Mouse (Mus musculus) hindbrain, embryonic 15.5 days (tissue): ENCODE measurements around the gene Lrch2. TPM values are rescaled to one million over a fixed set of nuclear protein-coding genes. Genes with fewer than 3 reads are reported as not detected.
"Not testable (repeated sequence)": the region's sequence is repeated elsewhere in the genome, so short reads cannot be mapped to it uniquely, and the experiment has no call there.

ENCODE experiments used
- ATAC-seq: fragments of 200-750 bp; cut with Nextera tagmentation; 2 replicates; pipeline ENCODE4 v1.8.0; 2017; ENCODE audit warnings: low read depth, moderate number of reproducible peaks, moderate TSS enrichment; ENCODE audit not compliant: low FRiP score
- H3K27ac ChIP-seq: fragments of 300-500 bp; sonication (generic); replicated peaks from 2 replicates; pipeline ENCODE4 v1.5.1; 2015; ENCODE audit warnings: mild to moderate bottlenecking, inconsistent platforms
- H3K27me3 ChIP-seq: fragments of 300-500 bp; sonication (generic); 2 replicates; pipeline ENCODE4 v1.6.1; 2015; ENCODE audit warnings: control low read depth, inconsistent platforms
- H3K36me3 ChIP-seq: fragments of 300-500 bp; sonication (generic); 2 replicates; pipeline ENCODE4 v1.6.1; 2015; ENCODE audit warnings: control low read depth, inconsistent platforms
- H3K4me1 ChIP-seq: fragments of 300-500 bp; sonication (generic); replicated peaks from 2 replicates; pipeline ENCODE4 v1.6.1; 2015; ENCODE audit warnings: control low read depth, inconsistent platforms
- H3K4me2 ChIP-seq: fragments of 300-500 bp; sonication (generic); 2 replicates; pipeline ENCODE4 v1.6.1; 2015; ENCODE audit warnings: moderate library complexity, mild to moderate bottlenecking, inconsistent platforms
- H3K4me3 ChIP-seq: fragments of 300-500 bp; sonication (generic); 2 replicates; pipeline ENCODE4 v1.5.1; 2015; ENCODE audit warnings: mild to moderate bottlenecking, inconsistent platforms
- H3K9ac ChIP-seq: fragments of 300-500 bp; sonication (generic); 2 replicates; pipeline ENCODE4 v1.6.1; 2015; ENCODE audit warnings: inconsistent platforms
- H3K9me3 ChIP-seq: fragments of 300-500 bp; sonication (generic); 2 replicates; pipeline ENCODE4 v1.6.1; 2016; ENCODE audit warnings: control low read depth, inconsistent platforms
- WGBS: fragments of 180-500 bp; shearing (Covaris S2); methylation state at CpG from one replicate; pipeline ENCODE4 v1.1.7; 2015; 5-methylcytosine and 5-hydroxymethylcytosine counted together
- polyA plus RNA-seq: library from polyadenylated mRNA; unstranded; fragments of >200 nt; fragmentation: Nextera tagmentation; extraction: Ambion mirVana; gene quantifications from 2 replicates; pipeline ENCODE4 v1.2.1, GENCODE M21; 2015

Lrch2 gene
- 8.6 and 10.0 TPM in 2 replicates for polyA plus RNA-seq

- WGBS, result 13% methylated on average over 39 of the region's 50 CpGs
These were observed at the start of gene Lrch2 for GRCm38 (mm10) chrX:147553421-147554201. TSS of gene Lrch2 (minus strand) at chrX:147554081.

DNA sequence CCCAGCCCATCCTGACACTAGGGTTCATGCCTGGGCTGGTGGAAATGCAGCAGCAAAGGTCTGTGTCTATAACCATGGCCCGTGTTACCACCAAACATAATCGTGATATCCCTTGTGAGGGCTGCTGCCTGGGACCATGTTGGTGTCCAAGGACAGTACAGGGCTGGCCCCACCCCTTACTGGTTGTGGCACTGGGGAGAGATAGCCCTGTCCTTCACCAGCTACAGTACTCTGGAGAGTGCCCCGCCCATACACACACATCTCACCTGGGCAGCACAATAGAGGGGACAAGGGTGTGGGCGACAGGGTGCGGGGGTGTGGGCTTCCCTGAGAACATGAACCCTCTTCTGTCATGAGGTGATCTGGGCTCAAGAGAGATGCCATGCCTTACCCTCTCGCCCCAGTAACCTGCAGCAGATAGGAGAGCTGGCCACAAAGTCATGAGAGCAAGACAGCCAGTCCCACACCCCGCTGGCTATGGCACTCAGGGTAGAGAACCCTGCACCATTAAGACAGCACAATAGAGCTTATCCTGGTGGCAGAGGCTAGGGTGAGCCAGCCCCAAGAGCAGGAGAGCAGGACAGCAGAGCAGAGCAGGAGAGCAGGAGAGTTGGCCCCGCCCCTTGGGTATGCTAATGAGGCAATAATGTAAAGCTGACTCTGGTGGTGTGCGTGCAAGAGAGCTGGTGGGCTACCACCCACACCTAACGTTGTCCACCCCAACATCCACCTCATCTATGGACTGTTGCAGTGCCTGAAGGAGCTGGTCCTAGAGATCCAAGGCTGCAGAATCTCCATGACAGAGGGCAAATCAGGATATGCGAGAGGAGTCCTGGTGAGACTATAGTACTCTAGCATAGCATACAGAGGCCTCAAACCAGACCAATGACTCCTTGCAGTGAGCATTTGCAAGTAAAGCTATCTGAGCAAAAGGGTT, 12.7 kb downstream of the Lrch2 start:
- Histone ChIP-seq H3K27ac (no peak overlapping the region), H3K4me2 (no peak overlapping the region), H3K9ac (no peak overlapping the region), H3K36me3 (no peaks in the 10 kb centered on the region), H3K9me3 (no peaks in the 10 kb centered on the region), H3K27me3 (no peaks in the 10 kb centered on the region), H3K4me1 (no peaks in the 10 kb centered on the region), H3K4me3 (no peak overlapping the region)
- ATAC-seq, result peak; percentile 54
- 68% methylated on average over 11 of the region's 11 CpGs for WGBS

More at GRCm38 (mm10) chrX:147553421-147554201, at the start of gene Lrch2:
- Histone ChIP-seq H3K4me3 (peak within 1 kb of the TSS; percentile 62), H3K36me3 (no peaks in the 10 kb centered on the region), H3K4me2 (peak within 1 kb of the TSS; percentile 53), H3K27me3 (no peaks in the 10 kb centered on the region), H3K4me1 (peaks cover 4% of the 10 kb centered on the region), H3K9ac (peak within 1 kb of the TSS; percentile 67), H3K27ac (peak within 1 kb of the TSS; percentile 92), H3K9me3 (no peaks in the 10 kb centered on the region)
- peak; percentile 95 for ATAC-seq

DNA sequence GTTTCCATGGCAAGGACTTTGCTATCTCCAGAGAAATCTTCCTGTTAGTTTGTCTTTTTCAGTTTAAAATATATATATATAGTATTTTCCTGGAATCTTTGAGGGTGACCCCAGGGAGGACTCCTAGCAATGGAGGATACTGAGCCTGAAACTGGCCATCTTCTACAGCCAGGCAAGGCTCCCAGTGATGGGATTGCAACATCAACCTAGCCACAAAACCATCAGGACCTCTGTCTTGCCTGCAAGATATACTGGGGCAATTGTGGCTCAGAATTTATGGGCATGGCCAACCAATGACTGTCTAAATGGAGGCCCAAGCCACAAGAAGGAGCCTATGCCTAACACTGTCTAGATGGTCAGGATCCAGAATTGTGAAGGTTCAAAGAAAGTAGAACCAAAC, 15.5 kb downstream of the Lrch2 start:
- Histone ChIP-seq H3K27ac (no peak overlapping the region), H3K9ac (no peak overlapping the region), H3K4me1 (no peaks in the 10 kb centered on the region), H3K4me2 (no peak overlapping the region), H3K27me3 (no peaks in the 10 kb centered on the region), H3K4me3 (no peak overlapping the region), H3K9me3 (no peaks in the 10 kb centered on the region), H3K36me3 (no peaks in the 10 kb centered on the region)
- no peak for ATAC-seq

GRCm38 (mm10) chrX:147537117-147537516, 16.8 kb downstream of the Lrch2 start:
- not testable (repeated sequence) for H3K27ac ChIP-seq, H3K4me1 ChIP-seq, ATAC-seq, H3K36me3 ChIP-seq, H3K9me3 ChIP-seq, H3K4me2 ChIP-seq, H3K9ac ChIP-seq, H3K27me3 ChIP-seq, H3K4me3 ChIP-seq
- WGBS, result 64% methylated on average over 3 of the region's 3 CpGs

GRCm38 (mm10) chrX:147535616-147536015, 18.3 kb downstream of the Lrch2 start:
- Histone ChIP-seq H3K4me1 (no peaks in the 10 kb centered on the region), H3K9me3 (no peaks in the 10 kb centered on the region), H3K27ac (no peak overlapping the region), H3K9ac (no peak overlapping the region), H3K36me3 (no peaks in the 10 kb centered on the region), H3K27me3 (no peaks in the 10 kb centered on the region), H3K4me3 (no peak overlapping the region), H3K4me2 (no peak overlapping the region)
- ATAC-seq, result no peak
- WGBS, result 83% methylated on average over 2 of the region's 2 CpGs

- no peak for ATAC-seq
- Histone ChIP-seq H3K4me1 (no peaks in the 10 kb centered on the region), H3K9me3 (no peaks in the 10 kb centered on the region), H3K9ac (no peak overlapping the region), H3K27ac (no peak overlapping the region), H3K4me3 (no peak overlapping the region), H3K4me2 (no peak overlapping the region), H3K36me3 (no peaks in the 10 kb centered on the region), H3K27me3 (no peaks in the 10 kb centered on the region)
- WGBS, result 58% methylated on average over 4 of the region's 4 CpGs
These were observed 22.2 kb downstream of the Lrch2 start for GRCm38 (mm10) chrX:147531675-147532074.

DNA sequence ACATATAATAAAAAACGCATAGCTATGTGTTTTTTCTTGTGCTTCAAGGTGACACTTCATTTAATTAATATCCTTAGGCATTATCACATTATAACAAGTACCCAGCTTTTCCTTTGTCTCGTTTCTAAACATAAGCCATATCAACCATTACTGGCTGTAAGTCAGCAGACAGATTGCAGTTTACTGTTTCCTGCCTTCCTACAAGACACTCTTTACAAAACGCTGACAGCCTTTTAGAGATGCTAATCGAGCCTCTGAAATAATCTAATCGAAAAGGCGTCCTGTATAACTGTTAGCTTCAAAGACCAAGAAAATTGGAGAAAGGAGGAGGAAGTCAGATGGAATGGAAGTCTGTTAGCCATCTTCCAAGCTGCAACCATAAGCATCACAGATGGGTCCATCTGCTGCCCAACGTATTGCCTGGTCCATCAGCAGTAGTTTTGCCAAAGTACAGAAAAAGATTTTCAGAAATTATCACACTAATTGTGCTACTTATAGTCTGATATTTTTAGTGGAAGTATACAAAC, 26.2 kb downstream of the Lrch2 start:
- H3K9me3 ChIP-seq, result no peaks in the 10 kb centered on the region
- H3K9ac ChIP-seq, result no peak overlapping the region
- WGBS, result 51% methylated on average over 7 of the region's 7 CpGs
- H3K27ac ChIP-seq, result no peak overlapping the region
- no peak overlapping the region for H3K4me3 ChIP-seq
- no peak for ATAC-seq
- H3K36me3 ChIP-seq, result no peaks in the 10 kb centered on the region
- H3K27me3 ChIP-seq, result no peaks in the 10 kb centered on the region
- no peaks in the 10 kb centered on the region for H3K4me1 ChIP-seq
- no peak overlapping the region for H3K4me2 ChIP-seq

- Histone ChIP-seq H3K4me3 (no peak overlapping the region), H3K27ac (no peak overlapping the region), H3K4me2 (no peak overlapping the region), H3K4me1 (no peaks in the 10 kb centered on the region), H3K9me3 (no peaks in the 10 kb centered on the region), H3K27me3 (no peaks in the 10 kb centered on the region), H3K36me3 (no peaks in the 10 kb centered on the region), H3K9ac (no peak overlapping the region)
- no peak for ATAC-seq
- WGBS, result 66% methylated on average over 2 of the region's 2 CpGs
These were observed 64.3 kb downstream of the Lrch2 start for GRCm38 (mm10) chrX:147489551-147489950.

- H3K9me3 ChIP-seq, H3K4me2 ChIP-seq, H3K9ac ChIP-seq, H3K36me3 ChIP-seq, H3K27me3 ChIP-seq, H3K4me1 ChIP-seq, H3K27ac ChIP-seq, ATAC-seq, H3K4me3 ChIP-seq: not testable (repeated sequence)
- 86% methylated on average over 1 of the region's 1 CpGs for WGBS
These were observed 100.3 kb downstream of the Lrch2 start, which contains the start of gene Vmn1r239-ps for GRCm38 (mm10) chrX:147453610-147454009. TSS of gene Vmn1r239-ps (minus strand) at chrX:147453710.

- H3K27ac ChIP-seq, result no peak overlapping the region
- ATAC-seq, result no peak
- H3K36me3 ChIP-seq, result no peaks in the 10 kb centered on the region
- 90% methylated on average over 4 of the region's 4 CpGs for WGBS
- H3K9me3 ChIP-seq, result no peaks in the 10 kb centered on the region
- H3K4me1 ChIP-seq, result no peaks in the 10 kb centered on the region
- no peak overlapping the region for H3K4me2 ChIP-seq
- H3K27me3 ChIP-seq, result no peaks in the 10 kb centered on the region
- H3K4me3 ChIP-seq, result no peak overlapping the region
- H3K9ac ChIP-seq, result no peak overlapping the region
These were observed 110.5 kb downstream of the Lrch2 start for GRCm38 (mm10) chrX:147443386-147443785.

GRCm38 (mm10) chrX:147435400-147435799, 118.5 kb downstream of the Lrch2 start:
- Histone ChIP-seq H3K9me3 (no peaks in the 10 kb centered on the region), H3K4me3 (no peak overlapping the region), H3K9ac (no peak overlapping the region), H3K27ac (no peak overlapping the region), H3K4me2 (no peak overlapping the region), H3K27me3 (no peaks in the 10 kb centered on the region), H3K4me1 (no peaks in the 10 kb centered on the region), H3K36me3 (no peaks in the 10 kb centered on the region)
- ATAC-seq, result no peak
- 86% methylated on average over 2 of the region's 2 CpGs for WGBS

DNA sequence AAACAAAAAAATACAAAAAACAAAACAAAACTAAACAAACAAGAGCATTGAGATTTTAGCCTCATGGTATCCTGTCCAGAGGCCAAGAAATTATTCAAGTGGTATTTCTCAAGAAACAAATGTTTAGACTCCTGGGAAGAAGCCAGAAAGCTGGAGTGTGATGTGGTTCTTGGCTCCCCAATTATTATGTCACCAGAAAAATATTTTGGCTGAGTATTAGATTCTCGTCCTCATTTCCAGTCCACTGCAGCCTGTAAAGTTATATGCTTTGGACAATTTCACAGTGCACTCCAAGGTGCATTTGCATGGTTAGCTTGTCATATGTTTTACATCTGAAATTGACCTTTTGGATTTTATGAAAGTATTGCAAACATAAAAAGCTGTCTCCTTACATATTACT, 124.1 kb downstream of the Lrch2 start:
- WGBS, result 64% methylated on average over 1 of the region's 1 CpGs
- no peaks in the 10 kb centered on the region for H3K27me3 ChIP-seq
- no peak overlapping the region for H3K4me2 ChIP-seq
- H3K36me3 ChIP-seq, result no peaks in the 10 kb centered on the region
- H3K4me1 ChIP-seq, result no peaks in the 10 kb centered on the region
- no peak overlapping the region for H3K27ac ChIP-seq
- no peaks in the 10 kb centered on the region for H3K9me3 ChIP-seq
- H3K4me3 ChIP-seq, result no peak overlapping the region
- ATAC-seq, result no peak
- no peak overlapping the region for H3K9ac ChIP-seq
